Mouse (Mus musculus) frontal cortex, adult (tissue): ENCODE data around the gene Col26a1.
A peak's percentile ranks its signal among the peaks of the same experiment; 100 is the strongest.
"Not testable (repeated sequence)": the region's sequence is repeated elsewhere in the genome, so short reads cannot be mapped to it uniquely, and the experiment has no call there.

Experiments used
- ATAC-seq: cut with Nextera tagmentation; 2 replicates; pipeline ENCODE4 v1.9.2; 2017; ENCODE audit warnings: mild to moderate bottlenecking, moderate library complexity, mixed read lengths; ENCODE audit not compliant: low TSS enrichment

Col26a1 gene

DNA sequence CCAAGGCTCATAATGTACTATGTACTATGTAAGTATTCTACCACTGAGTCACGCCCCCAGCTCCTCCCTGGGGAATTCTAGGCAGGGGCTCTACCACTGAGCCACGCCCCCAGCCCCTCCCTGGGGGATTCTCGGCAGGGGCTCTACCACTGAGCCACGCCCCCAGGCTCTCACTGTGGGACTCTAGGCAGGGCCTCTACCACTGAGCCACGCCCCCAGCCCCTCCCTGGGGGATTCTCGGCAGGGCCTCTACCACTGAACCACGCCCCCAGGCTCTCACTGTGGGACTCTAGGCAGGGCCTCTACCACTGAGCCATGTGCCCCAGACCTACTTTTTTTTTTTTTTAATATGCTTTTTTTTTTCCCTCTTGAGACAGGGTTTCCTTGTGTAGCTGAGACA lies 129.8 kb downstream of the Col26a1 start:
- not testable (repeated sequence) for ATAC-seq

DNA sequence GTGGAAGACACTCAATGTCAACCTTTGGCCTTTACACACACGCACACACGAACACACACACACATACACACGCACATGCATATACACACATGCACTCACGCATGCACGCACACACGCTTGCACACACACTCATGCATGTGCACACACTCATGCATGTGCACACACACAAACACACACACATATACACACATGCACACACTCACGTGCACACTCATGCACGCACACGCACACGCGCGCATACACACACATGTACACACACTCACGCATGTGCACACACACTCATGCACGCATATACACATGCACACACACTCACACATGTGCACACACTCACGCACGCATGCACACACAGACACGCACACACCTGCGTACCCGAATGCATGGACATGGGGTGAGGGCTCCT lies 130.9 kb downstream of the Col26a1 start:
- no peak for ATAC-seq

DNA sequence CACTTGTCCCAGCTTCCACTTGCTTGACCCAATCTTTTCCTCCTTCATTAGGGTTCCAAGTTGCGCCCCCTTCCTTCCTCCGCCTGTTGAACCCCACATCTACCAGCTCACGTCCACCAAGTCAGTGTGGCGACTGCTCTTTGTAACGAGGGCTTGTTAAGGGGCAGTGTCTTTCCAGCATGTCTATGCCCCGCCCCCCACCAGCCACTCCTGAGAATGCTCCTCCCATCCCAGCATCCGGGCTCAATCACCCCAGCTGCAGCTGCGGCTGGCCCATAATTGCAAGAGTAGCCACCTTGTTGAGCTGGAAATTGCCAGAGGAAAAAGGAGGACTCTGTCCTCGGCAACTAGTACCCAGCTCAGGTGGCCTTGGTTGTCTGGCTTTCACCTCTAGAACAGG lies 136.4 kb downstream of the Col26a1 start:
- no peak for ATAC-seq

DNA sequence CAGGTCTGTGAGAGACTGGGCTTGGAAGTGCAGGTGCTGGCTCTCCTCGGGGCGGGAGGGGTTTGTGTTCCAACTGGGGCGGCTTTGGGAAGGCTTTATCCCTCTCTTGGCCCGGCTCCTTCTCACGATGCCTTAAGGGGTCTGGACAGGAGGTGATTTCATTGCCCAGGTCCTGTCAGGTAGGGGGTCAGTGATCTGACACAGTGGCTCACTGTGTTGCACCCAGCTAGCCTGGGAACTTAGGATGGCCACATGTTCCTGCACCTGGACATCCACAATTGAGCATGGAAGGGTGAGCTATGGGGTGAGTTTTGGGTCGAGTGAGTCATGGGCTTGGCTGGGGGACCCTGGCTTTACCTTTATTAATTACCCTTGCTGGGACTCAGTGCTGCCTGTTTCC lies 144.1 kb downstream of the Col26a1 start:
- ATAC-seq: no peak

DNA sequence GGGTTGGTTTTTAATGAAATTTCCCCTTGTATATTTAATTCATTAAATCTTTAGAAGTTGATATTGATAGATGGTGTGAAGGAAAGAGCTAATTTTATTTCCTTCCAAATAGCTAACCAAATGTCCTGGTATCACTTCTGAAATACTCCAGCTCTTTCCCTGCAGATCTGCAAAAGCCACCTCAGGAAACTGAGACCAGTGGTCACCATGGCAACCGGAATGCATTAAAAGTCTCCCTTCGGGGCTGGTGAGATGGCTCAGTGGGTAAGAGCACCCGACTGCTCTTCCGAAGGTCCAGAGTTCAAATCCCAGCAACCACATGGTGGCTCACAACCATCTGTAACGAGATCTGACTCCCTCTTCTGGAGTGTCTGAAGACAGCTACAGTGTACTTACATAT lies 156.7 kb downstream of the Col26a1 start:
- not testable (repeated sequence) for ATAC-seq

DNA sequence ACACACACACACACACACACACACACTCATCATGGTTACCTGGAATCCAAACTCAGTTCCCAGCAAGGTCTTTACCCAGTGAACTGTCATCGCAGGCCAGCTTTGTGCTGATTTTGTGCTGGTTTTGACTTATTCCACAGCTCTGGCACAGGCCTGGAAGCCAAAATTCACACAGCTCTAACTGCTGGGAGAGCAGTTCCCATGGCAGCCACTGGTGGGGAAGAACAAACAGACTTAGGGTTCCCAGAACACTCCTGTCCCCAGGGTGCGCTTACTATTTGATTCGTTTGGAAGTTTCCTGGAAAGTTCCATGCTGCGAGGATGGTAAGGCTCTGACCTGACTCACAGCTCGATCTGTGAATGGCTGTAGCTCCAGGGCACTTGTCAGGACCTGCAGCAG lies 161.4 kb downstream of the Col26a1 start:
- ATAC-seq: no peak

DNA sequence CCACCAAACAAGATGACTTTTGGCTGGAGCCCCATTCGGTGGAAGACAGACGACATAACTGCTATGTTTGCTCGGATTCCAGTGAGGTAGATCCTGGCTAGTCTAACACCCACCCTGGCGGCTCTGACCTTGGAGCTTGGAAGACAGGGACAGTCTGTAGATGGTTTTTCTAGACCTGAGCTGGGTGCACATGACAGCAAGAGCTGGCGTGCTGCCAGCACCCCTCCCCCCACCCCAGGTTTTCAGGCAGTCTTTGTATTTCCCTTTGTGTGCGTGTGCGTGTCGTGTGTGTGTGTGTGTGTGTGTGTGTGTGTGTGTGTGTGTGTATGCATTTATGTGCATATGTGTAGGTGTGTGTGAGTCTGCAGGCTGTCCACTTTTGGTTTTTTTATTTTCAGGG lies 164.4 kb downstream of the Col26a1 start:
- ATAC-seq: no peak

DNA sequence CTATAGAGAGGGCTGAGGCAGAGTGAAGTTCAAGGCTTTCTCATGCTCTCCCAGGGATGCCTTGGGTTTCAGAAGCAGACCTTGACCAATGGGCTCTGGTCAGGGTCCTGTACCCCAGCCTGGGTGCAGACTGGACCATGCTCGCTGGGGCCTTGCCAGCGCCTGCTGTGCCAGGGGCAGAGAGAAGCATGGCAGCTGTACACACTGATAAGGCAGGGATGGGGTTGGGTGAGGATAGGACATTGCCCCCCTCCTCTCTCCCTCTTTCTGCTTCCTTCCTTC lies 165.5 kb downstream of the Col26a1 start:
- ATAC-seq: no peak

DNA sequence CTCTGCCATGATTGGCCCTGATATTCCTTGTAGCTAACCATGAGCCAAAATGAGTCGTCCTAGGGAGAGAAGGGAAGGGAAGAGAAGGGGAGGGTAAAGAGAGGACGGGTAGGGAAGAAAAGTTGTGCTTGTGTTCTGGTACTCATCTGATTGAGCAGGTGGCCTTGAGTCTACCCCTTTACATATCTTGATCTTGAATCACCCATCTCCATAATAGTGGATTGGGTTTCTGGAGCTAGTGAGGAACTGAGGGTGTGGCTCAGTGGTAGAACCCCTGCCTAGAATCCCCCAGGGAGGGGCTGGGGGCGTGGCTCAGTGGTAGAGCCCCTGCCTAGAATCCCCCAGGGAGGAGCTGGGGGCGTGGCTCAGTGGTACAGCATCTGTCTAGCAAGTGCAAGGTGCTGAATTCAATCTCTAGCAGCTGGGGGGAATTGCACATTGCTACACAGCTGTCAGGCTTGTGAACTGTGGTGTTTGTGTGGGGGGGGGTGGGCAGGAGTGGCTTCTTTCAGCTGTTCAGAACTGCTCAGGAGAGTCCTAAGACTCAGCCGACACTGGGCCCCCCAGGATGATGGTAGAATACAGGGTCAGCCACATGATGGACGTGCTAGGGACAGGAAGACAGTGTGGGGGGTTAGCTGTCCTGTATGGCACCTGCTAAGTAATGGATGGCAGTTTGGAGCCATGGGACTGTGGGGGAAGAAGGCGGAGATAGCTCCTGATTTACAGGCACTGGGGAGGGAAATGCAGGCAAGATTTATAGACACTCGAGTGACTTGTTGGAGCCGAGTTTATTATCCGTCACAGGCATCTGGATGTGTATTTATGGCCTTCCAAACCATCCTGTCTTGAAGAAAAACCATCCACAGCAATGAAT lies 166.1 kb downstream of the Col26a1 start:
- ATAC-seq: no peak

DNA sequence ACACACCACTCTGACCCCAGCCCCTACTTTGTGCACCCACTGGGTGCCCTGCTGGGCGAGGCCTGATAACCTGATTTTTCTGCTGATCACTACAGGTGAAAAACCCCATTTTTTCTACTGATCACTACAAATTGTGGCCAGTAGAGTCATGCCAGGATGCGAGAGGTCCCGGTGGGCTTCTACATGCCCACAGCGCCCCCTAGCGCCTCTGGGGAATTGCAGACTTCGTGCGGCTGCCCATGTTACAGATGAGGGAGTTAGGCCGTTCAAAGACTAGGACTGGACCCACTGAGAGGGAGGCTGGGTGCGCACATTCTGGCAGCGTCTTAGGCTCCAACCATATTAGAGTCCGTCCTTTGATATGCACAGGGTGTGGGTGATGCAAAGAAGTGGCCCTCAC lies 168.1 kb downstream of the Col26a1 start:
- ATAC-seq: no peak

DNA sequence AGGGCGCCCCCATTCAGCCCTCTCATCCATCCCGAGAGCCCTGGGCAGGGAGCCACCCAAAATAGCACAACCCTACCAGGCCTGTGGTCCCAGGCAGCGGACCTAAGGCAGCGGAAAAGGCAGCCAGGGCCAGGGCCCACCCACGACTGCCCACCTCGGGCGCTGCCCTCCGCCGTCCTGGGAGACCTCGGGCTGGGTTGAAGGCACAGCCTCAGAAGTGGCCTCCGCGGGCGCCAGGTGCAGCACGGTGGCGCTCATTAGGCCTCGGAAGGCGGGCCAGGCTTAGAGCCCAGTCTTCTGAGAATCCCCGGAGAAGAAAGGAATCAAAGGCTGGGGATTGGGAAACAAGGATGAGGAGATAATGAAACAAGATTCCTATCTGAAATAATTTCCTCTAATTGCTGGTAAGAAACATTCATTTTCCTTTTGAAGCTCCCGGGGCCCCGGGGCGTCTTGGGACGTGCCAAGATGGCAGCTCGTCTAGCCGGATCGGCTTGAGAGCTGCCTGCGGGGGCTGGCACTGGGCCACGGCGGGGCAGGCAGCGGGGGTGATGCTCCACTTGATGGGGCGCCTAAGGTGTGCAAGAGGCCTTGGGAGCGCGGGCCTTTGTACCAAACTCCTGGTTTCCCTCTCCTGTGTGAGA lies 168.7 kb downstream of the Col26a1 start:
- ATAC-seq: no peak

DNA sequence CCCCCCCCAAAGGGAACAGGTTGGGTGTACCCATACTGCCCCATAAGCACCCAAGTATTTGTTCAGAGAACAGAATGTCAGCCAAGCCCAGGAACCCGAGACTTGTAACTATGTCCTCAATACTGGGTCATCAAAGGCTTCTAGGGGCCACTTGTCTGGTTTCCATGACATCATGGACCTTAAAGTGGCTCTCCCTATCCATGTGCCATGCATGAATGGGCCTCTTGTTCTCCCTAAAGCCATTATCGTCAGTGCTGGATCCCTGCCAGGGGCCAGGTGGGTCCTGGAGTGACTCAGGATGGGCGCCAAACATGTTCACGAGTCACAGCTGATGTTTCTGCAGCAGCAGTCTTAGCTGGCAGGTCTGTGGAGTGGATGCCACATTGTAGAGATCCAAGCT lies 172.3 kb downstream of the Col26a1 start:
- ATAC-seq: no peak

DNA sequence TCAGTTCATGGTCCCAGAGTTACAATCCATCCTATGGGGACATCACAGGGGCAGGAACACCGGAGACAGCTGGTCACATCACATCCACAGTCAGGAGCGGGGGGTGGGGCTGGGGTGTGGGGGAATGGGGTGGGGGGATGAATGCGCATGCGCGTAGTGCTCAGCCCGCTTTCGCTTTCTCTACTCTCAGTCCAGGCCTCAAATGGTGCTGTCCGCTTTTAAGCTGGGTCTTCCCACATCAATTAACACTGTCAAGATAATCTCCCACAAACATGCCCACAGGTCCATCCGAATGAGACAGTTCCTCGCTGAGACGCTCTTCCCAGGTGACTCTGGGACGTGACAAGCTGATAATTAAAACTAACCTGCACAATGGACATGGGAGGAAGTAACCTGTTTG lies 174.9 kb downstream of the Col26a1 start:
- ATAC-seq: no peak

DNA sequence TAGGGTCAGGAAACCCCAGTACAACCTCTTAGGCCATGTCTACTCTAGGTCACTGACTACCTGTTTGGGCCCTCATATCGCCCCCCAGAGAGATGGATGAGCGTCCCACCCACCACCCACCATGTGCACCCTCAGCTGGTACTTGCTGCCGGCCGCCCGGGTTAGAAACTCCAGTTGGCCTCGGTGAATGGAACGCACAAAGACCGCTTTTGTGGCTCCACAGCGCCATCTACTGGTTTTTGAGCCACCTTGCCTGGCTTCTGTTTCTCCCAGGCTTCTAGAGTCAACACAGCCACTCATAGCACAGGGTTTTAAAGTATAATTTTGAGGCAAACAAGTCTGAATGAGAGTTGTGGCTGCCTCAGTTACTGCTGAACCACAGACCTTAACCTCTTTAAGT lies 176.2 kb downstream of the Col26a1 start:
- peak; percentile 77; the same call in 1 of the 2 replicates for ATAC-seq

DNA sequence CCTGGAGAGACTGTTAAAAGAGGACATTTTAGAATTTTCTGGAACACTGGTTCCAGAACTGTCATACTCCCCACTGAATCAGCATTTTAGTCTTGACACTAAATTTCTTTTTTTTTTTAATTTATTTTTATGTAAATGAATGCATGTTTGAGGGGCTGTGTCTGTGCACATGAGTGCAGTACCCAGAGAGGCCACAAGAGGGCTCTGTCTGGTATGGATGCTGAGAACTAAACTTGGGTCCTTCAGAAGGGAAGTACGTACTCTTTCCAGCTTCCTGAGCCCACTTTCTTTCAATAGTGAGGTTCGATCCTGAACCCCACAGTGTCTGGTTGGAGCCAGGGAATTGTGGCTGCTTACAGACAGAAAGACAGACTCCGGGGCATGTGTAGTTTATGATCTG lies 177.5 kb downstream of the Col26a1 start:
- no peak for ATAC-seq

DNA sequence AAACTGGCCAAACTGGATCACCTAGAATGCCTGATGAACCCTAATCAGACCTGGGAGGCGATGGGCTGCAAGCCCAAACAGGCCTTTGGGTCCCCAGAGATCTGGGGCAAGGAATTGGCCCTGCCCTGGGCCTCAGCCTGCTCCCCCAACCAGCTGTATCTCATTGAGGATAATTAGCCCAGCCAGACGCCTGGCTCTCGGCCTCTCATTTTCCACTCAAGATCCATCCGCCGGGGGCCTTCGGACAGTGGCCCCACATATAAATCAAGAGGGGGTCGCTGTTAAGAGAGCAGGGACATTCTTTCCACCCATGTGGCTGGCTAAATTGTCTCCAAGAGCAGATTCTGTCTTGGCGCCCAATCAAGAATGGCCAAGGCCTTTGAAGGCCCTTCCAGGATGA lies 178.9 kb downstream of the Col26a1 start:
- ATAC-seq: no peak

DNA sequence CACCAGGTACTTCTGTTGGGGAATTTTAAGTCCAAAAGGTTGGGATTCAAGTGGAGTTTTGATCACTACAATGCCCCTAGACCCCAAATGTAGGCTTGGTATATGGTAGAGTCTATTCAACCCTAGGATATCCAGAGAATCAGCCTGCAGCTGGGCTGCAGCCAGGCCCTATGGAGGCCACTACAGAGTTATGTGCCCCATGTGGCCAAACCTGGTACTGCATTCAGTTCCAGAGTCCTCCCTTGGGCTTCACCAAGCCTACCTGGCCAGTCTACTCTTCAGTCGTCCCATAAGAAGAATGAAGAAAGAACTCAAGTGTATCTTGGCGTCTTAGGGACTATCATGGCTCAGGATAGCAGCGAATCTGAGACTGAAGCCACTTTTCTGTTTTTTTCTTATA lies 179.3 kb downstream of the Col26a1 start:
- ATAC-seq: peak; percentile 57; the same call in 1 of the 2 replicates

DNA sequence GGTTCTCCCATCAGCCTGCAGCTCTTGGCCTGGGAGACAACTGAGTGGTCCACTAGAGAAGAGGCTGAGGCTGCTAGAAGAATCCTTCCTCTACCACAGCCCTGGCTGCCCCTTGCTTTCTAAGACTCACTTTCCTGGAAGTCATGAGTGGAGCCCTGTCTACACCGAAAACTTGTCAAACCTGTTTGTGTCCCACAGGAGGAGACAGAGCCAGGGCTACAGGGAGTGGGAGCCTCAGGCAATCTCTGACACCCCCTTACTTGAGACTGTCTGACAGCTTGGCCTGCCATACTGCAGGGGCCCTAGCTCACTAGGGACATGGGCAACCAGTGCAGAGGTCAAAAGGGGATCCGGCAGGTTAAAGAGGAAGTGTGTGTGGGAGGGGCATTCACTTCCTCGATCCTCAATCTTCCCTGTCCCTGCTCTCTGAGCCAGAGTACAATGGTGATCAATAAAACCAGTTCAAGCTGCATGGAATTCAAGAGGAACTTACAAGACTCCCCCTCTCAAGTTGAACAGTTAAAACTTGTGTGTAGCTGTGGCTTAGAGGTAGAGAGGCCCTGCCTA lies 180.8 kb downstream of the Col26a1 start:
- no peak for ATAC-seq

DNA sequence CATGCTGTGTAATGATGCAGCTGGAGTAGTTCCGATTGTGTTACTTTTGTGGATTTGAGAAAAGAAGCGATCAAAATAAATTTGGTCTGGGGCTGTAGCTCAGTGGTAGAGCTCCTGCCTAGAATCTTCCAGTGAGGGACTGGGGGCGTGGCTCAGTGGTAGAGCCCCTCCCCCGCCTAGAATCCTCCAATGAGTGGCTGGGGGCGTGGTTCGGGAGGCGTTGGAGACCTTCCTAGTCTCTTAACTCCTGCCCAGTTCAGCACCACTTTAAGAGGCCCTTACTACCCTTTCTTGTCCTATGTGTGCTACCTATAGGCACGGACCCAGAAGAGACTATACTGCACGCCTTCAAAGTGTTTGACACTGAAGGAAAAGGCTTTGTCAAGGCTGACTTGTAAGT lies 185.4 kb downstream of the Col26a1 start:
- no peak for ATAC-seq

DNA sequence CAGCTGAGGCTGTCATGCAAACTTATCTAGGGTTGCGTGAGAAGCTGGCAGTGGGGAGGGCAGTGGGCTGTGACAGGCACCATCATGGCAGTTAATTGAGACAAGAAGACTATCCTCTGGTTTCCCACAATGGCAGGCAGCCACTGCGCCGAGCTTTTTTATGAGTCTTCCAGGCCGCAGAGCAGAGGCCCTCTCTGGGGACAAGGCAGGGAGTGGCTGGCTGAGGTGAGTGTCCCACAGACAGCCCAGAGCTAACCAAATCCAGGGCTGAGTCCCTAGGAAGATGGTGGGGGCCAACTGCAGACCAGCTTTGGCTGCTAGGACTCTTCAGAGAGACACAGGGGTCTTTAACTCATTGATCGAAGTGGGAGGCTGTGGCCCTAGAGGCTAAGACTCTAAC lies 186.5 kb downstream of the Col26a1 start:
- ATAC-seq: no peak

DNA sequence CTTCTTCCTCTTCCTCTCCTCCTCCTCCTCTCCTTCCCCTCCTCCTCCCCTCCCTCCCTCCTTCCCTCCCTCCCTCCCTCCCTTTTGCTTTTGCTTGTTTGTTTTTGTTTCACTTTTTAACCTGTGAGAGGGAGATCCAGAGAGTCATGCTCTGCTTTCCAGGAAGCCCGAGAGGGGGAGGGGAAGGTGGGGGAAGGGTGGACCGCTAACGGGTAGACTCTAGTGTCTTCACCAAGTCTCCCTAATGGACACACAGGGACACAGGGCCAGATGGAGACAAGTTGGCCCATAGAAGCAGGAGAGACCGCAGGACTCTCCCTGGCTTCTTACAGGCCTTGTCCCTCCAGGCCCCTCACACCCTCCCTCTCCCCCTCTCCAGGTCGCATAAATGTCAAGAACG lies 188.0 kb downstream of the Col26a1 start:
- no peak for ATAC-seq

DNA sequence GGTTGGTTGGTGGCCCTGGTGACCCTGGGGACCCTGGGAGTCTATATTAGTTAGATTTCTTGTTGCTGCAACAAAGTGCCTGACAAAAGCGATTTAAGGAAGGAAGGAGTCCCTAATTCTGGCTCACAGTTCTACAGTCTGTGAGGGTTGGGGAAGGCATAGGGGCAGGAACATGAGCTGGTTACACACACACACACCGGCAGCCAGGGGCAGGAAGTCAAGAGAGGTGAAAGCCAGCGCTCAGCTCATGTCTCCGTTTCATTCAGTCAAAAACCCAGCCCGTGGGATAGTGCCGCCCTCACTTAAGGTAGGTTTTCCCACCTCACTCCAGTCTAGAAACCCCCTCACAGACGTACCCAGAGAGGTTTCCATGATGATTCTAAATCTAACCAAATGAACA lies 189.6 kb downstream of the Col26a1 start:
- no peak for ATAC-seq

DNA sequence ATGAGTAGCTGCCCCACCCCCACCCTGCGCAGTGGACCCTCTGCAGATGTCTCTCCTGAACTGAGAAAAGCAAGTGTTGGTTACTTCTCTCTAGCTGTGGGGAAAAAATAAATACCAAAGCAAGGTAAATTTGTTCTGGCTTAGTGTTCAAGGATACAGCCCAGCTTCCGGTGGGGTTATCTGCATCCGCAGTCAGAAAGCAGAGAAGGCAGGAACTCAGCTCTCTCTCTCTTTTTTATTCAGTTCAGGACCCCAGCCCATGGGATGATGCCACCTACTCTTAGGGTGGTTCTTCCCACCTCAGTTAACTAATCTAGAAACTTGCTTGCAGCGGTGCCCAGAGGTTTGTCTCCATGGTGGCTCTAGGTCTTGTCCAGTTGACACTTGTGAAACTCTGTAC lies 190.2 kb downstream of the Col26a1 start, which contains the start of gene Myl10:
TSS of gene Myl10 (plus strand) at position 363 of the 400 bp plus-strand sequence.
- ATAC-seq: no peak
